ENCODE assay signal across 10 mouse cellular contexts in genomic region chr12:4507461-4507860, GRCm38 (mm10). TPM values are rescaled to one million over a fixed set of nuclear protein-coding genes. Genes with fewer than 3 reads are reported as not detected.
DNase-seq lines count a peak whose midpoint lies in the region; ATAC-seq lines count a peak whose summit lies in the region.
"Had no signal": no experiment of that assay in that cellular context is flagged by ENCODE, and none has a peak within 500 bp of the region (broad histone marks: within the 10 kb centered on the region; RNA-seq: fewer than 3 reads in every experiment).

No protein-coding gene starts in this region.

- WGBS in neural tube, embryonic 15.5 days, result 16% methylated on average over 6 of the region's 6 CpGs

- H3K27ac ChIP-seq in neural tube, embryonic 15.5 days (replicated peaks), result peak overlapping the region; percentile 61; the same call in 1 of the 2 replicates
- H3K27ac ChIP-seq: limb, embryonic 12.5 days had no signal

- no peak overlapping the region for H3K4me2 ChIP-seq in neural tube, embryonic 15.5 days
- H3K4me2 ChIP-seq: limb, embryonic 12.5 days had no signal

- no peaks in the 10 kb centered on the region for H3K9me3 ChIP-seq in neural tube, embryonic 15.5 days (replicated peaks)
- H3K9me3 ChIP-seq: limb, embryonic 12.5 days; megakaryocyte, embryonic 14.5 days had no signal

- peaks cover 33% of the 10 kb centered on the region for H3K4me1 ChIP-seq in neural tube, embryonic 15.5 days

- peak; percentile 66 for ATAC-seq in frontal cortex, adult (ENCODE audit: low TSS enrichment)
- peak; percentile 64; the same call in 1 of the 2 replicates for ATAC-seq in neural tube, embryonic 15.5 days (ENCODE audit: low FRiP score)
- no peak for ATAC-seq in granulocyte monocyte progenitor cell, adult 5-6 weeks (replicated peaks; ENCODE audit: poor library complexity, severe bottlenecking)

- no peak for DNase-seq in frontal cortex, postnatal 14 days (ENCODE audit: low spot score in 2 of 2)
- DNase-seq in brain, adult 2 months (ENCODE audit: low read depth, low spot score), result peak; percentile 76
- DNase-seq in layer of hippocampus, postnatal 10 days (ENCODE audit: low spot score in 2 of 2), result peak; percentile 40 to 55
- no peak for DNase-seq in urinary bladder, adult 18-20 months (ENCODE audit: low spot score in 2 of 2)
- DNase-seq in embryo, embryonic 10.5 days (ENCODE audit: low spot score), result no peak

- H3K36me3 ChIP-seq in neural tube, embryonic 15.5 days, result no peaks in the 10 kb centered on the region
- H3K36me3 ChIP-seq: limb, embryonic 12.5 days had no signal

- no peak overlapping the region for H3K4me3 ChIP-seq in neural tube, embryonic 15.5 days (replicated peaks)
- H3K4me3 ChIP-seq: limb, embryonic 12.5 days; megakaryocyte, embryonic 14.5 days had no signal

- no peak overlapping the region for H3K9ac ChIP-seq in neural tube, embryonic 15.5 days (replicated peaks)
- H3K9ac ChIP-seq: limb, embryonic 12.5 days had no signal

- no peaks in the 10 kb centered on the region for H3K27me3 ChIP-seq in neural tube, embryonic 15.5 days (replicated peaks)
- H3K27me3 ChIP-seq: limb, embryonic 12.5 days; megakaryocyte, embryonic 14.5 days had no signal

RNA-seq across cellular contexts. Expression of gene Ncoa1, which starts 30.5 kb away (rescaled TPM):
- 100 to 1,000 TPM; 103 to 108 TPM for total RNA-seq in layer of hippocampus, postnatal 10 days (2021)
- 13.7 and 15.8 TPM in 2 replicates for polyA plus RNA-seq in neural tube, embryonic 15.5 days (2015; fragmentation: Nextera tagmentation; extraction: Ambion mirVana)
- total RNA-seq in granulocyte monocyte progenitor cell, adult 5-6 weeks (2014; fragmentation: Nextera tagmentation), result 14.5 and 15.6 TPM in 2 replicates
- 10.1 and 16.9 TPM in 2 replicates for total RNA-seq in granulocyte monocyte progenitor cell, adult 5-6 weeks (2017)

Comparison
In these comparisons a context has a peak if more than half of its experiments do, and no peak if none do; other contexts are left out.
1. DNase-seq: peak in brain, adult 2 months (single experiment) and layer of hippocampus, postnatal 10 days (2 of 2); none in frontal cortex, postnatal 14 days (0 of 2), urinary bladder, adult 18-20 months (0 of 2) and embryo, embryonic 10.5 days (single experiment).
2. RNA of gene Ncoa1, which starts 30.5 kb away (total RNA-seq): 103 to 108 TPM in layer of hippocampus, postnatal 10 days; 10.1 to 16.9 TPM in granulocyte monocyte progenitor cell, adult 5-6 weeks; every median in the first group is over 4 times any median in the second.